Mouse (Mus musculus) erythroblast, embryonic 14.5 days (primary cell): ENCODE results near the gene Tas2r125.

Experiments
- GATA1 ChIP-seq: IDR thresholded peaks from 2 replicates; pipeline ENCODE4 v1.6.1; 2012; ENCODE audit warnings: low read length, inconsistent platforms, mixed read lengths
- TAL1 ChIP-seq: IDR thresholded peaks from 3 replicates; pipeline ENCODE4 v1.6.1; 2012; ENCODE audit warnings: low read length, inconsistent platforms, mixed read lengths

GRCm38 (mm10) chr6:132909351-132909750 lies at the start of gene Tas2r125:
- TF ChIP-seq TAL1: no peak
- no peak for TF ChIP-seq GATA1
